Mouse (Mus musculus) cortical plate, adult 2 months (tissue): ENCODE data around the gene Agpat3.

Source experiments
- CTCF ChIP-seq: fragments of 200-500 bp; IDR thresholded peaks from 2 replicates; pipeline ENCODE4 v1.5.1; 2011; ENCODE audit warnings: mild to moderate bottlenecking, control low read depth, low read length; ENCODE audit not compliant: insufficient read depth; ENCODE audit errors: extremely low read depth
- POLR2A ChIP-seq: fragments of 200-500 bp; IDR thresholded peaks from 2 replicates; pipeline ENCODE4 v1.6.1; 2011; ENCODE audit warnings: mild to moderate bottlenecking, low read length, control low read depth; ENCODE audit not compliant: insufficient read depth; ENCODE audit errors: extremely low read depth

GRCm38 (mm10) chr10:78355931-78356593 is 3.8 kb upstream of the Agpat3 start:
- TF ChIP-seq POLR2A (no peak), CTCF (no peak)
